In the genomic region with DNA sequence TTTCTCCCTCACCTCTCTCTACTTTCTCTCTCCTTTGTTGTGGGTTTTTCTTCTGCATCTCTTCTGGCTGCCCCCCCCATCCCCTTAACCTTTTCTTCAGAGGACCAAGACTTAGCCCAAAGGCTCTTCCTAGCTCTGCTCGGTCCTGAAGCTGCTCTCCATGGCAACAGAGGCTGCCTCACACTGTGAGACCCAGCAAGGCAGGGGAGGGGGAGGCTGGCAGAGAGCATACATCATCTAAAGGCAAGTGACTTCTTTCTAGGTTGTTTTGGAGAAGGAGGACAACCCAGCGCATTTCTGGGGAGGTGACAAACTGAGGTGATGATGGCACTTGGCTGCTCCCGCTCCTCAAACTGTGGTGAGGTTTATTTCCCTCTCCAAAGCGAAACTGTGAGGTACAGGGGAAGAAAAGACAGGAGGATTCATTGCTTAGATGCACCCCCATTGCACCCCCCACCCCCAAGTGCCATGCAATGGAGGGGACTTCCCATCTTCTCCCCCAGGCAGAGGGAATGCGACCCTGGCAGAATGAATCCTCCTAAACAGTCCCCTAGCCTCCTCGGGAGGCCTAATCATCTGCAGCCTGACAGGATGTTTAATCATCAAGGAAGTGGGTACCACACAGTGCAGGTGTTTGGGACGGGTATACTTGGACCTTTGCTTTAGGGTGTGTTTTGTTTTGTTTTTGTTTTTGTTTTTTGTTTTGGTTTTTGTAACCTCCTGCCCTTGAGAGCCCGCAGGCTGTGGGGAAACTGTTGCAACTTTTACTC, we compare ENCODE assay signal across 12 mouse cellular contexts. TPM values are rescaled to one million over a fixed set of nuclear protein-coding genes. Genes with fewer than 3 reads are reported as not detected.
DNase-seq lines count a peak whose midpoint lies in the region; ATAC-seq lines count a peak whose summit lies in the region.
"Had no signal": no experiment of that assay in that cellular context is flagged by ENCODE, and none has a peak within 500 bp of the region (broad histone marks: within the 10 kb centered on the region; RNA-seq: fewer than 3 reads in every experiment).

No protein-coding gene starts in this region.

- intact Hi-C loops in left cerebral cortex, postnatal 14 days (cut with DNase I): no loop called here
- intact Hi-C loops in left cerebral cortex, postnatal 10 days (cut with DNase I): no loop called here

- H3K27ac ChIP-seq in forebrain, embryonic 11.5 days (ENCODE audit: low read depth, low read length): no peak overlapping the region
- peak overlapping the region; percentile 76 for H3K27ac ChIP-seq in hindbrain, embryonic 13.5 days
- peak overlapping the region; percentile 64 for H3K27ac ChIP-seq in neural tube, embryonic 13.5 days (replicated peaks)
- H3K27ac ChIP-seq: heart, adult 2 months; kidney, embryonic 15.5 days had no signal

- no peaks in the 10 kb centered on the region for H3K9me3 ChIP-seq in forebrain, embryonic 11.5 days (ENCODE audit: control insufficient read depth, low read length)
- H3K9me3 ChIP-seq in hindbrain, embryonic 13.5 days: no peaks in the 10 kb centered on the region
- no peaks in the 10 kb centered on the region for H3K9me3 ChIP-seq in neural tube, embryonic 13.5 days
- H3K9me3 ChIP-seq: kidney, embryonic 15.5 days had no signal

- H3K27me3 ChIP-seq in forebrain, embryonic 11.5 days (ENCODE audit: control insufficient read depth, insufficient read depth, low read length): no peaks in the 10 kb centered on the region; the same call in 1 of the 2 replicates
- H3K27me3 ChIP-seq in hindbrain, embryonic 13.5 days: peaks cover 4% of the 10 kb centered on the region
- H3K27me3 ChIP-seq in neural tube, embryonic 13.5 days: no peaks in the 10 kb centered on the region; the same call in 1 of the 2 replicates
- H3K27me3 ChIP-seq: kidney, embryonic 15.5 days had no signal

- no peaks in the 10 kb centered on the region for H3K36me3 ChIP-seq in forebrain, embryonic 11.5 days (ENCODE audit: control insufficient read depth, insufficient read depth, low read length)
- H3K36me3 ChIP-seq in hindbrain, embryonic 13.5 days: no peaks in the 10 kb centered on the region
- H3K36me3 ChIP-seq in neural tube, embryonic 13.5 days: no peaks in the 10 kb centered on the region
- H3K36me3 ChIP-seq: kidney, embryonic 15.5 days had no signal

- H3K4me2 ChIP-seq in forebrain, embryonic 11.5 days (ENCODE audit: low read depth, low read length, severe bottlenecking): no peak overlapping the region
- no peak overlapping the region for H3K4me2 ChIP-seq in hindbrain, embryonic 13.5 days
- H3K4me2 ChIP-seq in neural tube, embryonic 13.5 days: no peak overlapping the region
- H3K4me2 ChIP-seq: kidney, embryonic 15.5 days had no signal

- WGBS in forebrain, embryonic 11.5 days: 34% methylated on average over 8 of the region's 8 CpGs
- 38% methylated on average over 8 of the region's 8 CpGs for WGBS in hindbrain, embryonic 13.5 days
- 37% methylated on average over 8 of the region's 8 CpGs for WGBS in neural tube, embryonic 13.5 days

- H3K9ac ChIP-seq in forebrain, embryonic 11.5 days (ENCODE audit: low read length): no peak overlapping the region
- peak overlapping the region; percentile 4 for H3K9ac ChIP-seq in hindbrain, embryonic 13.5 days
- H3K9ac ChIP-seq in neural tube, embryonic 13.5 days: peak overlapping the region; percentile 56
- H3K9ac ChIP-seq: kidney, embryonic 15.5 days had no signal

- 0 out of 2 replicates have a peak, but pooled peaks have one; percentile 65 for ATAC-seq in forebrain, embryonic 11.5 days (replicated peaks; ENCODE audit: low FRiP score)
- peak; percentile 82 for ATAC-seq in hindbrain, embryonic 13.5 days (ENCODE audit: low FRiP score)
- ATAC-seq in neural tube, embryonic 13.5 days (ENCODE audit: low read depth): peak; percentile 78
- no peak for ATAC-seq in megakaryocyte progenitor cell, adult 5-6 weeks (replicated peaks; ENCODE audit: poor library complexity)

- H3K4me1 ChIP-seq in forebrain, embryonic 11.5 days (replicated peaks; ENCODE audit: control insufficient read depth, insufficient read depth, low read length): 0 out of 2 replicates have a peak, but pooled peaks cover 6% of the 10 kb centered on the region
- peaks cover 54% of the 10 kb centered on the region for H3K4me1 ChIP-seq in hindbrain, embryonic 13.5 days (replicated peaks)
- peaks cover 43% of the 10 kb centered on the region for H3K4me1 ChIP-seq in neural tube, embryonic 13.5 days (replicated peaks)
- H3K4me1 ChIP-seq: kidney, embryonic 15.5 days had no signal

- peak; percentile 43 to 62 for DNase-seq in left cerebral cortex, postnatal 14 days (ENCODE audit: low spot score in 2 of 2)
- DNase-seq in left cerebral cortex, postnatal 10 days (ENCODE audit: extremely low spot score in 1 of 2, low spot score in 2 of 2): no peak
- DNase-seq in forebrain, embryonic 11.5 days (ENCODE audit: low spot score): no peak
- DNase-seq in lung, adult 18-20 months: no peak
- DNase-seq: heart, adult 2 months; lung, postnatal 14 days had no signal

- no peak overlapping the region for H3K4me3 ChIP-seq in forebrain, embryonic 11.5 days (ENCODE audit: low read depth, low read length)
- no peak overlapping the region for H3K4me3 ChIP-seq in hindbrain, embryonic 13.5 days
- H3K4me3 ChIP-seq in neural tube, embryonic 13.5 days: no peak overlapping the region
- H3K4me3 ChIP-seq: heart, adult 2 months; kidney, embryonic 15.5 days; myocyte had no signal

RNA-seq across cellular contexts. Expression of gene Bfsp2, which starts 58.0 kb away (rescaled TPM):
- 1 to 10 TPM; 2.6 to 6.9 TPM for total RNA-seq in left cerebral cortex, postnatal 14 days (2021)
- total RNA-seq in left cerebral cortex, postnatal 10 days (2021): 1 to 10 TPM; 1.4 to 2.9 TPM
- 0.65 and 1.8 TPM in 2 replicates for polyA plus RNA-seq in forebrain, embryonic 11.5 days (2014; fragmentation: Nextera tagmentation; extraction: Ambion mirVana)
- polyA plus RNA-seq in hindbrain, embryonic 13.5 days (2015; fragmentation: Nextera tagmentation; extraction: Ambion mirVana): 3.1 and 4.5 TPM in 2 replicates
- polyA plus RNA-seq in neural tube, embryonic 13.5 days (2015; fragmentation: Nextera tagmentation; extraction: Ambion mirVana): 1.2 and 1.5 TPM in 2 replicates
- total RNA-seq in megakaryocyte progenitor cell, adult 5-6 weeks (2015): 0.69 TPM in 1 of 2 replicates, not detected in the other
- total RNA-seq in megakaryocyte progenitor cell, adult 5-6 weeks (2017): 0.62 and 2.1 TPM in 2 replicates
- total RNA-seq: liver, adult 2 months had no signal

Comparison
In these comparisons a context has a peak if more than half of its experiments do, and no peak if none do; other contexts are left out.
1. DNase-seq: peak in left cerebral cortex, postnatal 14 days (2 of 2); none in left cerebral cortex, postnatal 10 days (0 of 2), forebrain, embryonic 11.5 days (single experiment) and lung, adult 18-20 months (0 of 2).